Mouse (Mus musculus): ENCODE measurements around the gene Gm2115.

The Gm2115 gene

DNA sequence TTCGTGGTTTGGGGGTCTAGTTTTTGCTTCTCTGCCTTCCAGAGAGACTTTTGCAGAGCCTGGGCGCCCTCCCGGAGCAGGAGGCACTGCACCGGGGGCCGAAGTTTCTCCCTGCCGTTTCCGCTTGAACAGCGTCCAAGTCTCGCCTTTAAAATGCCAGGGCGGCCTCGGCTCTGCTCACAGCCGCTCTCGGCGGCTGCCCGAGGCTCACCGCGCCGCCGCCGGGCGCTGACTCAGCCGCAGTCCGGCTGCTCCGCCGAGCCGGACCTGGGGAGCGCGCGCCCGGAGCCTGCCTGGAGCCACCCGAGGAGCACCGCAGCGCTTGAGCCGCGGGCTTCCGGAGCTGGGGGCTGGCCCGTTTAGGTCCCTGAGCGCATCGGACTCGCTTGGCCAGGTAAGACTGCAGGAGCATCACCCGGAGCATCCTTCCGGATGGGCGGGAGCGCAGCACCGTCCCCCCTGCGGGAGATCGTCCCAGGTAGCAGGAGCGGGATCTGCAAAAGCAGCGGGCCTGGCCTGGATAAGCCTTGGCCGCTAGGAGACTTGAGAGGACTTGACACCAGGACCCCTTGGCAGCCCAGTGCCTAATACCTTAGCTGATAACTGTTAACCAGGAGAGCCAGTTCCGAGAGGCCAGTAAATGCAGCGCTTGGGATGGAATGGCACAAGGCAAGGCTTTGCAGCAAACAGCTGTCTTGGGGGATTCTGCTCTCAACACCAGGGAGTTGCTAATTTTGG is at the start of gene Gm2115:
Gene Gm2115 (plus strand): TSS at position 159 of the 738 bp plus-strand sequence.
- no peaks in the 10 kb centered on the region for H3K36me3 ChIP-seq (ENCODE audit: control insufficient read depth, insufficient read depth, low read length, poor library complexity, severe bottlenecking)
- no peaks in the 10 kb centered on the region for H3K27me3 ChIP-seq (ENCODE audit: control insufficient read depth, insufficient read depth, low read length, poor library complexity, severe bottlenecking)
- no peak for DNase-seq (ENCODE audit: low read depth, low spot score)

GRCm38 (mm10) chr7:84483447-84484407 is 45.0 kb upstream of the Gm2115 start:
- no peaks in the 10 kb centered on the region for H3K36me3 ChIP-seq (ENCODE audit: control insufficient read depth, insufficient read depth, low read length, poor library complexity, severe bottlenecking)
- H3K27me3 ChIP-seq (ENCODE audit: control insufficient read depth, insufficient read depth, low read length, poor library complexity, severe bottlenecking): no peaks in the 10 kb centered on the region
- no peak for DNase-seq (ENCODE audit: low read depth, low spot score)

GRCm38 (mm10) chr7:84486485-84486884 is 42.3 kb upstream of the Gm2115 start:
- Histone ChIP-seq H3K27me3 (ENCODE audit: control insufficient read depth, insufficient read depth, low read length, poor library complexity, severe bottlenecking) (no peaks in the 10 kb centered on the region), H3K36me3 (ENCODE audit: control insufficient read depth, insufficient read depth, low read length, poor library complexity, severe bottlenecking) (no peaks in the 10 kb centered on the region)
- no peak for DNase-seq (ENCODE audit: low read depth, low spot score)

DNA sequence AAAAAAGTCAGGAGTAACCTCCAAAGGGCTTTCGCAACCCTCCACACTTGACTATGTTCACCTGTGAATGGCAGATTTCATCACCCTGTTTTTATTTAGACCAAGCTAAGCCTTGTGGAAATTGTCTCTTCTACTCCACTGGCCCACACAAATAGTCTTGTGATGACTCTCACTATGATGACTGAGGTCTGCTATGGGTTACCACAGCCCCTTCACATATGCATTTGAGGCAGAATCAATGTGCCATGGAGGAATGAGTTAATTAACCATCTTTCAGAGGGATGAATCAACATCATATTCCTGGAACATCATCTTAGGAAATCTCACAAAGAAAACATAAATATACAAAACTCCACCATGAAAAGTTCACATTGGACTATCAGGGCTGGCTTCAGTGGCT is 25.6 kb upstream of the Gm2115 start:
- no peaks in the 10 kb centered on the region for H3K36me3 ChIP-seq (ENCODE audit: control insufficient read depth, insufficient read depth, low read length, poor library complexity, severe bottlenecking)
- H3K27me3 ChIP-seq (ENCODE audit: control insufficient read depth, insufficient read depth, low read length, poor library complexity, severe bottlenecking): no peaks in the 10 kb centered on the region
- no peak for DNase-seq (ENCODE audit: low read depth, low spot score)

DNA sequence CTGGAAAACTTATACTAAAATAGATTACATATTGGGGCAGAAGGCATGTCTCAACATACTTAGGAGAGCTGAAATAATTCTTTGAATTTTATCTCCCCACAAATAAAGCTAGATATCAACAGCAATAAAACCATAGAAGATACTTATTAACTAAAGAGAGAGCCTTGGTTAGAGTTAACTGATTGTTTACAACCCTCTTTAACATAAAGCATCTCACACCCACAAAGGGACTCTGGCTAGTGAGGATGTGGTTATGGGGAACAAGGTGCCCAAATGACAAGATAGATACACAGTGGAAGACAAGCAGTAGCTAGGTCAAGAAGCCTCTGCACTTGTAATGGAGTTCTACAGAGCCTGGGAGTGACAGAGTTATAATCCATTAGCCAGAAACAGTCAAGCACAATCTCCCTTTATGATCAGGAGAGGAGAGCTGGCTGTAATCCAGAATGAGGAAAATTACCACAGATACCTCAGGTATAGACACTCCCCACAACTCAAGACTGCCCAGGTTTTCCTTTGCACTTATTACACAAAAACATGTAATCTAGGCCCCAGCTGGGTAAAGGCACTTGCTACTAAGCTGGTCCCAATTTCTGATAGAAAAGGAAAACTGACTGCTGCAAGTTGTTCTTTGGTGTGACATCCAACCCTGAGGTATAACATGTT is 10.1 kb upstream of the Gm2115 start:
- no peak for DNase-seq (ENCODE audit: low read depth, low spot score)
- H3K36me3 ChIP-seq (ENCODE audit: control insufficient read depth, insufficient read depth, low read length, poor library complexity, severe bottlenecking): no peaks in the 10 kb centered on the region

GRCm38 (mm10) chr7:84521329-84521728 is 7.4 kb upstream of the Gm2115 start:
- no peak for DNase-seq (ENCODE audit: low read depth, low spot score)
- no peaks in the 10 kb centered on the region for H3K36me3 ChIP-seq (ENCODE audit: control insufficient read depth, insufficient read depth, low read length, poor library complexity, severe bottlenecking)
- no peaks in the 10 kb centered on the region for H3K27me3 ChIP-seq (ENCODE audit: control insufficient read depth, insufficient read depth, low read length, poor library complexity, severe bottlenecking)

More for the DNA sequence above, 10.1 kb upstream of the Gm2115 start:
- no peaks in the 10 kb centered on the region for H3K27me3 ChIP-seq (ENCODE audit: control insufficient read depth, insufficient read depth, low read length, poor library complexity, severe bottlenecking)

- no peaks in the 10 kb centered on the region for H3K36me3 ChIP-seq (ENCODE audit: control insufficient read depth, insufficient read depth, low read length, poor library complexity, severe bottlenecking)
- no peak for DNase-seq (ENCODE audit: low read depth, low spot score)
- no peaks in the 10 kb centered on the region for H3K27me3 ChIP-seq (ENCODE audit: control insufficient read depth, insufficient read depth, low read length, poor library complexity, severe bottlenecking)
These were observed 6.3 kb upstream of the Gm2115 start for GRCm38 (mm10) chr7:84522426-84522825.

GRCm38 (mm10) chr7:84526171-84526570 is 2.6 kb upstream of the Gm2115 start:
- DNase-seq (ENCODE audit: low read depth, low spot score): no peak
- no peaks in the 10 kb centered on the region for H3K27me3 ChIP-seq (ENCODE audit: control insufficient read depth, insufficient read depth, low read length, poor library complexity, severe bottlenecking)
- H3K36me3 ChIP-seq (ENCODE audit: control insufficient read depth, insufficient read depth, low read length, poor library complexity, severe bottlenecking): no peaks in the 10 kb centered on the region

GRCm38 (mm10) chr7:84532795-84533194 is 4.0 kb downstream of the Gm2115 start:
- no peaks in the 10 kb centered on the region for H3K27me3 ChIP-seq (ENCODE audit: control insufficient read depth, insufficient read depth, low read length, poor library complexity, severe bottlenecking)
- DNase-seq (ENCODE audit: low read depth, low spot score): no peak
- no peaks in the 10 kb centered on the region for H3K36me3 ChIP-seq (ENCODE audit: control insufficient read depth, insufficient read depth, low read length, poor library complexity, severe bottlenecking)

- DNase-seq (ENCODE audit: low read depth, low spot score): no peak
- no peaks in the 10 kb centered on the region for H3K27me3 ChIP-seq (ENCODE audit: control insufficient read depth, insufficient read depth, low read length, poor library complexity, severe bottlenecking)
- no peaks in the 10 kb centered on the region for H3K36me3 ChIP-seq (ENCODE audit: control insufficient read depth, insufficient read depth, low read length, poor library complexity, severe bottlenecking)
These were observed 5.9 kb downstream of the Gm2115 start for GRCm38 (mm10) chr7:84534632-84535031.

GRCm38 (mm10) chr7:84544946-84545345 is 16.2 kb downstream of the Gm2115 start:
- Histone ChIP-seq H3K27me3 (ENCODE audit: control insufficient read depth, insufficient read depth, low read length, poor library complexity, severe bottlenecking) (no peaks in the 10 kb centered on the region), H3K36me3 (ENCODE audit: control insufficient read depth, insufficient read depth, low read length, poor library complexity, severe bottlenecking) (no peaks in the 10 kb centered on the region)
- no peak for DNase-seq (ENCODE audit: low read depth, low spot score)

DNA sequence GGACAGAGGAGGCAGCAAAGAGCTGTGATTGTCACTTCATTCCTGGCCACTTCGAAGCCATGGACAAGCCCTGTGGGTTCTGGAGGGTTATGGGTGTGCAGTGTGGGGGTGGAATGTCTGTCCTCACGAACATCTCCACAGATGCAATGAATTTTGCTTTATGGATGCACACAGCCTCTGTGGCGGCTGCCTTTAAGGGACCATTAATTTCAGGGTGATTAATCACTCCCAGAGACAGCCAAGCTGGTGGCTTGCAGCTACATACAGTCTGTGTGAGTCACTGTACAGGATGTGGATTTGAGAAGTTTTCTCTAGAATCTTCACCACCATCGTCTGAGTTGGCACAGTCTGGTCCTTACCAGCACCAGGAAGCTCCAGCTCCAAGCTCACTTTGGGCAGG is 17.9 kb downstream of the Gm2115 start:
- no peaks in the 10 kb centered on the region for H3K27me3 ChIP-seq (ENCODE audit: control insufficient read depth, insufficient read depth, low read length, poor library complexity, severe bottlenecking)
- H3K36me3 ChIP-seq (ENCODE audit: control insufficient read depth, insufficient read depth, low read length, poor library complexity, severe bottlenecking): no peaks in the 10 kb centered on the region
- DNase-seq (ENCODE audit: low read depth, low spot score): no peak

GRCm38 (mm10) chr7:84551472-84551871 is 22.7 kb downstream of the Gm2115 start:
- peak; percentile 3 for DNase-seq (ENCODE audit: low read depth, low spot score)
- H3K36me3 ChIP-seq (ENCODE audit: control insufficient read depth, insufficient read depth, low read length, poor library complexity, severe bottlenecking): no peaks in the 10 kb centered on the region

DNA sequence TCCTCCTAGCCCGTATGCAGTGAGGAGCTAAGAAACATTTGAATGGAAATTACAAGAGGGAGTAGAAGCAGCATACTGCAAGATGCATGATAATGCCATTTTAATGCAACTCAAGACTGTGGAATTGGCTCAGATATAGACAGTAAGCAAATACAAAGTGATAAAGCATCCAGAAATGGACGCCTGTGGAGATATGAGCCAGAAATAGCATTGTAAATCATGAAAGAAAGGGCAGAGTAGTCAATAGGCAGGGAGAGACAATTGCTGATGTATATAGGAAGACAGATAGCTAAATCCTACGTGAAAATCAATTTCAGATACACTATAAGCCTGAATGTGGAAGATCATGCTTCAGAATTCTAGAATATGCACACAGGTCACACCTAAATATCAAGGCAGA is 26.5 kb downstream of the Gm2115 start:
- DNase-seq (ENCODE audit: low read depth, low spot score): no peak
- H3K36me3 ChIP-seq (ENCODE audit: control insufficient read depth, insufficient read depth, low read length, poor library complexity, severe bottlenecking): no peaks in the 10 kb centered on the region

More at GRCm38 (mm10) chr7:84551472-84551871, 22.7 kb downstream of the Gm2115 start:
- no peaks in the 10 kb centered on the region for H3K27me3 ChIP-seq (ENCODE audit: control insufficient read depth, insufficient read depth, low read length, poor library complexity, severe bottlenecking)

GRCm38 (mm10) chr7:84557332-84557731 is 28.6 kb downstream of the Gm2115 start:
- H3K27me3 ChIP-seq (ENCODE audit: control insufficient read depth, insufficient read depth, low read length, poor library complexity, severe bottlenecking): no peaks in the 10 kb centered on the region
- no peak for DNase-seq (ENCODE audit: low read depth, low spot score)

More for the DNA sequence above, 26.5 kb downstream of the Gm2115 start:
- H3K27me3 ChIP-seq (ENCODE audit: control insufficient read depth, insufficient read depth, low read length, poor library complexity, severe bottlenecking): no peaks in the 10 kb centered on the region

More at GRCm38 (mm10) chr7:84557332-84557731, 28.6 kb downstream of the Gm2115 start:
- no peaks in the 10 kb centered on the region for H3K36me3 ChIP-seq (ENCODE audit: control insufficient read depth, insufficient read depth, low read length, poor library complexity, severe bottlenecking)

Measured in splenic B cell, adult 2 months (primary cell).